Mouse (Mus musculus): ENCODE measurements around the gene Cenpp. TPM values are rescaled to one million over a fixed set of nuclear protein-coding genes. Genes with fewer than 3 reads are reported as not detected.
A peak's percentile ranks its signal among the peaks of the same experiment; 100 is the strongest.

The Cenpp gene
- polyA plus RNA-seq, 1 experiment from 2014 or later, result 26.1 TPM

DNA sequence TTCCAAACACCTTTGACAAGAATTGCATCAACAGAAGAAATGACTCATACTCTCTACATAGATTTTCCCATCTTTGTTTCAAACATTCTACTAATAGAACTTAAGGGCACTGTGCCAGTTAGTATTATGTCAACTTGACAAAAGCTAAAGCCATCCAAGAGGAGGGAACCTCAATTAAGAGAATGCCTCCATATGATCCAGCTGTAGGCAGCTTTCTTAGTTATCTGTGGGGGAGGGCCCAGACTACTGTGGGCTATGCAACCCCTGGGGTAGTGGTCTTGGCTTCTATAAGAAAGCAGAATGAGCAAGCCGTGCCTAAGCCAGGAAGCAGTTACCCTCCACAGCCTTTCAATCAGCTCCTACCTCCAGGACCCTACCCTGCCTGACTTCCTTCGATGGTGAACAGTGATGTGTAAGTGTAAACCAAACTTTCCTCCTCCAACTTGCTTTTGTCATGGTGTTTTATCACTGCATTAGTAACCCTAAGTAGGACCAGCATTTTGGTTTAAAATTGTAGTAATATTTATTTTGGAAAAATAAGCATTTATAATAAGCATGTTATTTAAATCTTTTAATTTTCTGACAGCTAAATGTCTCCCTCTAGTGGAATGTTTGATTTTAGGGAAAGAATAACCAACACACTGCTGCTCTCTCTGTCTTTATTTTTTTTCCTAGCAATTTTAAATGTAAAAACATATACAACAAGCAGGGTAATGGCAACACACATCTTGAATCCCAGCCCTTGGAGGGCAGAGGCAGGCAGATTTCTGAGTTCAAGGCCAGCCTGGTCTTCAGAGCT is 7.7 kb downstream of the Cenpp start:
- 0 out of 2 replicates have a peak, but pooled peaks have one; percentile 22 for ATAC-seq (replicated peaks; ENCODE audit: insufficient number of reproducible peaks, insufficient read depth, low FRiP score, low read depth)
- peak overlapping the region; percentile 57; the same call in 1 of the 2 replicates for H3K27ac ChIP-seq
- no peak overlapping the region for H3K4me3 ChIP-seq

DNA sequence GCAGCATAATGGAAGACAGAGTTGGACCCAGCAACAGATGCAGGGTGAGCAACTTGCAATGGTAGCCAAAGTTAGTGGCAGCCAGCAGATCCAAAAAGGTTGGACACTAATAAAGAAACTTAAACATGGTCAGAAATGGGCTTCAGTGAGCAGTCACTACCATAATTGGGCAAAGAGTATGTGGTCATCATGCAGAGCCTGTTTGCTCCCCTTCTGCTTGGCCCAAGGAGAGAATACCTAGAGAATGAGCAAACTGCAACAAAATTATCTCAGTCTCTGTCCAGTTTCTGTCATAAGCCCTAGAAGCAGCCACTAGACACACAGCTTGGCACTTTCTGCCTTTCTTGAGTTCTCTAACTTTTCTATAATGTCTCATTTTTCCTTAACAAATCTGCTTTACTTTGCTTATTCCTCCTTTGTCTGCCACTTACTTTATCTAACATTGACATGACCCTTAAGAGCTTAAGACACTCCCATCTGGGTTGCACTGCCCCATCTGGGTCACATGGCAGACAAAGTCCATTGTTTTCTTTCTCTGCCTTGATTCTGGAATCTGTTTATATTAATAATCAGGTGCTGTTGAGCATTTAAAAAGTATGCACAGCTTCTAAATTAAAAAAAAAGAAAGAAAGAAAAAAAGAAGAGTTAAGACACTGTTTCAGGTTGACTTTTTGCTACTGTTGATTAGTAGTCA is 8.8 kb downstream of the Cenpp start:
- 0 out of 2 replicates have a peak overlapping the region, but pooled peaks have one; percentile 15 for H3K27ac ChIP-seq

More for the DNA sequence above, 7.7 kb downstream of the Cenpp start:
- Histone ChIP-seq H3K4me1 (replicated peaks) (peaks cover 2% of the 10 kb centered on the region; the same call in 1 of the 2 replicates), H3K9ac (no peak overlapping the region), H3K4me2 (no peak overlapping the region), H3K9me3 (replicated peaks) (no peaks in the 10 kb centered on the region), H3K36me3 (no peaks in the 10 kb centered on the region), H3K27me3 (no peaks in the 10 kb centered on the region)
- WGBS, result 68% methylated on average over 2 of the region's 2 CpGs

DNA sequence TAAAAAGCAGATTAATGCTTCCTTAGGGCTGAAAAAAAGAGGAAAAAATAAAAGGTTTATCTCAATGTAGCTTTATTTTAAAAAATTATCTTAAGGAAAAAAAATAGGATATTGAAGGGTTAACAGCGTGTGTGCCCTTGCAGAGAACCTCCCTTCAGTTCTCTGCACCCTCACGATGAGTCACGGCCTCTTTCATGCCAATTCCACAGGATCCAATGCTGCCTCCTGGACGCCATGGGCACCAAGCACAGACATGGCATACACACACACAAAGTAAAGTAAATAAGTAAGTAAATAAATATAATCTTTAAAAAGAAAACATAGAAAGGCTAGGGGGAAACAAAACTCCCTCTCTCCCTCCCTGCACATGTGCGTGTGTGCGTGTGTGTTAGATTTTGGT is 9.9 kb downstream of the Cenpp start:
- no peaks in the 10 kb centered on the region for H3K9me3 ChIP-seq (replicated peaks)
- WGBS, result 72% methylated on average over 6 of the region's 6 CpGs

More for the DNA sequence above, 8.8 kb downstream of the Cenpp start:
- no peaks in the 10 kb centered on the region for H3K36me3 ChIP-seq
- no peaks in the 10 kb centered on the region for H3K9me3 ChIP-seq (replicated peaks)
- H3K4me2 ChIP-seq, result no peak overlapping the region
- no peak overlapping the region for H3K4me3 ChIP-seq
- H3K27me3 ChIP-seq, result no peaks in the 10 kb centered on the region
- ATAC-seq (replicated peaks; ENCODE audit: insufficient number of reproducible peaks, insufficient read depth, low FRiP score, low read depth), result no peak
- peaks cover 2% of the 10 kb centered on the region; the same call in 1 of the 2 replicates for H3K4me1 ChIP-seq (replicated peaks)
- no peak overlapping the region for H3K9ac ChIP-seq

DNA sequence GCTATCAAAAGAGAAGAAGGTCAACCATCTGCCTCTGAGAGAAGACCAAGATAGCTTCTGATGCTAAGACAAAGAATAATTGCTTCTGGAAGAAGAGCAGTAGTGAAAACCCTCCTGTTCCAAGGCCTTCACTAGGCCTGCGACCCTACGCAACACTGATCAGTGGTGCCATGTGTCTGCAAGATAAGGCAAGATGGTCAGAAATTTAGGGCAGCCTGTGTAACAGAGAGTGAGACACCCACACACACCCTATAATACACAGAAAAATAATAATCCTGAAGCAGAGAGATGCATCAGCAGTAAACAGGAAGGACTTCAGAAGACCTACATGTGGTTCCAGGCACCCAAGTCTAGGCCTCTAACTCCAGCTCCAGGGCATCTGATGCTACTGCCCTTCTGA is 12.6 kb downstream of the Cenpp start:
- no peak overlapping the region for H3K4me2 ChIP-seq
- no peak for ATAC-seq (replicated peaks; ENCODE audit: insufficient number of reproducible peaks, insufficient read depth, low FRiP score, low read depth)

More for the DNA sequence above, 9.9 kb downstream of the Cenpp start:
- Histone ChIP-seq H3K4me1 (replicated peaks) (peaks cover 2% of the 10 kb centered on the region; the same call in 1 of the 2 replicates), H3K4me2 (no peak overlapping the region), H3K27me3 (no peaks in the 10 kb centered on the region), H3K4me3 (no peak overlapping the region), H3K36me3 (no peaks in the 10 kb centered on the region), H3K9ac (no peak overlapping the region), H3K27ac (no peak overlapping the region)
- no peak for ATAC-seq (replicated peaks; ENCODE audit: insufficient number of reproducible peaks, insufficient read depth, low FRiP score, low read depth)

DNA sequence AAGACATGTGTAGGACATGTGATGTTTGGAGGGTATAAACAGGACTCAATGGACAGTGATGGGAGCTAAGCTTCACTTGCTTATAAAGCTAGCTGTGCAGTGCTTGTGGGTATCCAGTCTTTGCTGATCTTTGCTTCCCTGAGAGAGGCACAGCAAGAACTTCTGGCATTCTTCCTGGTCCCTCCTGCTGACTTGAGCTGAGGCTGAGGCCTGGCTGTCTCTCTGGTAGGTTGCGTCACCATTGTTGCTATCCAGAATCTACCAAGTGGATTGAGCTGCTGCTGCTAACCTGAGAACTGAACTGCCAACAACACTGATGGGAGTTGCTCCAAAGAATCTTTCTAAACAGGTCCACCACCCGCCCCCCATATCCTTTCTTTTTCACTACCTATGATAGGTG is 23.5 kb downstream of the Cenpp start:
- no peak overlapping the region for H3K9ac ChIP-seq
- H3K9me3 ChIP-seq (replicated peaks), result no peaks in the 10 kb centered on the region
- no peaks in the 10 kb centered on the region for H3K36me3 ChIP-seq
- no peak overlapping the region for H3K4me3 ChIP-seq
- H3K4me1 ChIP-seq (replicated peaks), result no peaks in the 10 kb centered on the region
- no peak overlapping the region for H3K4me2 ChIP-seq
- WGBS, result 86% methylated on average over 2 of the region's 2 CpGs
- no peaks in the 10 kb centered on the region for H3K27me3 ChIP-seq
- no peak for ATAC-seq (replicated peaks; ENCODE audit: insufficient number of reproducible peaks, insufficient read depth, low FRiP score, low read depth)
- H3K27ac ChIP-seq, result no peak overlapping the region

More for the DNA sequence above, 12.6 kb downstream of the Cenpp start:
- WGBS, result 89% methylated on average over 2 of the region's 2 CpGs
- Histone ChIP-seq H3K27ac (no peak overlapping the region), H3K9me3 (replicated peaks) (no peaks in the 10 kb centered on the region), H3K4me1 (replicated peaks) (peaks cover 2% of the 10 kb centered on the region; the same call in 1 of the 2 replicates), H3K36me3 (peaks cover 3% of the 10 kb centered on the region; the same call in 1 of the 2 replicates), H3K27me3 (no peaks in the 10 kb centered on the region), H3K4me3 (no peak overlapping the region), H3K9ac (no peak overlapping the region)

DNA sequence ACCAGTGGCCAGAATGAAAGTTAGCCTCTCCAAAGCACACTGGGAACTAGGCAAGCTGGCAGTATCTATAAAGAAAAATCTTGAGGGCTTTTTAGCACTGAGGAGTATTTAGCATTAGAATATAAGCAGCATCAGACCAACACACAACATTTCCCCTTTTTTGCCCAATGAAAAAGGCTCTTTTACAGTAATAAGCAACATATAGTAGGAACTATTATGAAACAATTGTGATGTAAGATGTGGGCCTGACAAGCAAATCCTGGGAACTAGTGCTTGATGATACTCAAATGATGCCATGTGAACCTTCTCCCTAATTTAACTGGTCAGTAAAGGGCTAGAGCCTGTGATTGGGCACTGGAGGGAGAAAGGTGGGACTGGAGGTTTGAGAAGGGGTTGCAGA is 24.4 kb downstream of the Cenpp start:
- Histone ChIP-seq H3K9ac (no peak overlapping the region), H3K4me2 (no peak overlapping the region), H3K27me3 (no peaks in the 10 kb centered on the region), H3K4me1 (replicated peaks) (no peaks in the 10 kb centered on the region), H3K9me3 (replicated peaks) (no peaks in the 10 kb centered on the region), H3K27ac (no peak overlapping the region), H3K36me3 (no peaks in the 10 kb centered on the region), H3K4me3 (no peak overlapping the region)
- no peak for ATAC-seq (replicated peaks; ENCODE audit: insufficient number of reproducible peaks, insufficient read depth, low FRiP score, low read depth)

DNA sequence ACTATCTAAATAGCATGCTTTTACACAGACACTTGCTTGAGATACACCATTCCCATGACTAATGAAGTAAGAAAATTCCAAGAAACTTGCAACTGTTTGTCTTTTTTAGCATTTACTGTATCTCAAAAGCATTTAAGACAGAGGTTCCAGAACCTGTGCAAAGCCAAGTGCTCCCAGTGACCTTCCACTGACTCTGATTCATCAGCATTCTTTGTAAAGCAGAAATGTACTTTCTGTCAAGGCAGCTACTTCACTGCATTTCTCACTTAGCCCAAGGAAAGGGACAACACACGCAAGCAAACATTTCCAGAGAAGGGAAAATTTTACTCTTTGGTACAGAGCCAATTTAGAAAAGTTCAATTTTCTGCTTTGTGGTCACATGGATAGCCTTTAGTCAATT is 29.4 kb downstream of the Cenpp start:
- no peak overlapping the region for H3K27ac ChIP-seq
- H3K27me3 ChIP-seq, result no peaks in the 10 kb centered on the region
- no peaks in the 10 kb centered on the region for H3K36me3 ChIP-seq
- no peak for ATAC-seq (replicated peaks; ENCODE audit: insufficient number of reproducible peaks, insufficient read depth, low FRiP score, low read depth)
- no peak overlapping the region for H3K4me3 ChIP-seq
- no peak overlapping the region for H3K4me2 ChIP-seq
- H3K9me3 ChIP-seq (replicated peaks), result no peaks in the 10 kb centered on the region
- no peak overlapping the region for H3K9ac ChIP-seq
- no peaks in the 10 kb centered on the region for H3K4me1 ChIP-seq (replicated peaks)
- 66% methylated on average over 1 of the region's 1 CpGs for WGBS

DNA sequence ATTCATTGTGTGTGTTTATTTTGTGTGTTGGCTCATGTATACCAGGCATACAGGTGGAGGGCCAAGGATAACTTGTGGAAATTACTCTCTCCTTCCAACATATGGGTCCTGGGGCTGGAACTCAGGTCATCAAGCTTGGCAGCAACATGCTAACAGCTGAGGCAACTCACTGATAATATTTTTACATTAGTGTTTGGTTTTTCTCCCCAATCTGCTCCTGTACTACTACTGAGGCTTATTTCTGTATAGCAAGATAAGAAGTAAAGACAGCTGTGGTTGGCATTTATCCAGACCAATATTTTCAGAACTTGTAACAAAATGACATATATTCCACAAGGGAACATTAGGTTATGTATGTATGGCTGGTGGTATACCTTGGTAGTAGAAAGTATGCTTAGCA is 34.2 kb downstream of the Cenpp start:
- no peaks in the 10 kb centered on the region for H3K4me1 ChIP-seq (replicated peaks)
- H3K27ac ChIP-seq, result no peak overlapping the region
- H3K4me3 ChIP-seq, result no peak overlapping the region
- H3K36me3 ChIP-seq, result peaks cover 4% of the 10 kb centered on the region
- H3K9me3 ChIP-seq (replicated peaks), result no peaks in the 10 kb centered on the region
- no peak for ATAC-seq (replicated peaks; ENCODE audit: insufficient number of reproducible peaks, insufficient read depth, low FRiP score, low read depth)
- no peak overlapping the region for H3K9ac ChIP-seq
- H3K4me2 ChIP-seq, result no peak overlapping the region
- no peaks in the 10 kb centered on the region for H3K27me3 ChIP-seq

DNA sequence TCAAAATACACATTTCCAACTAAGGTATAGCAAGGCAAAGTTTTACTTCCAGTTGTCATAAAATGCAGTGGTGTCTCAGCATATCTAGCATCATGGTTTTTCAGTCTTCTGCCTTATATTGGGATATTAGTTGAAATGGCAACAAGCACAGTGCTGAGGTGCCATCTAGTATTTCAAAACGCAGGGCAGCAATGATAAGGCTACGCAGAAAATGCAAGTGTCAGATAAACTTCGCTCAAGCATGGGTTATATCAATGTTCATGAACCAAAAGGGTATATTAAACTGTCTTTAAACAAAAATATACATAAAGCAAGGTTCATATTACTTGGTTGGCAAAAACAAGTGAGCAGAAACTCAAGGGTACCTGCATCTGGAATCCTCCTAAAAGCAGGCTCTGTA is 35.6 kb downstream of the Cenpp start:
- no peak overlapping the region for H3K27ac ChIP-seq
- WGBS, result 76% methylated on average over 3 of the region's 3 CpGs
- no peak for ATAC-seq (replicated peaks; ENCODE audit: insufficient number of reproducible peaks, insufficient read depth, low FRiP score, low read depth)
- H3K4me3 ChIP-seq, result no peak overlapping the region
- no peaks in the 10 kb centered on the region for H3K27me3 ChIP-seq
- peaks cover 4% of the 10 kb centered on the region for H3K36me3 ChIP-seq
- H3K9ac ChIP-seq, result no peak overlapping the region
- no peak overlapping the region for H3K4me2 ChIP-seq
- no peaks in the 10 kb centered on the region for H3K9me3 ChIP-seq (replicated peaks)
- H3K4me1 ChIP-seq (replicated peaks), result no peaks in the 10 kb centered on the region

DNA sequence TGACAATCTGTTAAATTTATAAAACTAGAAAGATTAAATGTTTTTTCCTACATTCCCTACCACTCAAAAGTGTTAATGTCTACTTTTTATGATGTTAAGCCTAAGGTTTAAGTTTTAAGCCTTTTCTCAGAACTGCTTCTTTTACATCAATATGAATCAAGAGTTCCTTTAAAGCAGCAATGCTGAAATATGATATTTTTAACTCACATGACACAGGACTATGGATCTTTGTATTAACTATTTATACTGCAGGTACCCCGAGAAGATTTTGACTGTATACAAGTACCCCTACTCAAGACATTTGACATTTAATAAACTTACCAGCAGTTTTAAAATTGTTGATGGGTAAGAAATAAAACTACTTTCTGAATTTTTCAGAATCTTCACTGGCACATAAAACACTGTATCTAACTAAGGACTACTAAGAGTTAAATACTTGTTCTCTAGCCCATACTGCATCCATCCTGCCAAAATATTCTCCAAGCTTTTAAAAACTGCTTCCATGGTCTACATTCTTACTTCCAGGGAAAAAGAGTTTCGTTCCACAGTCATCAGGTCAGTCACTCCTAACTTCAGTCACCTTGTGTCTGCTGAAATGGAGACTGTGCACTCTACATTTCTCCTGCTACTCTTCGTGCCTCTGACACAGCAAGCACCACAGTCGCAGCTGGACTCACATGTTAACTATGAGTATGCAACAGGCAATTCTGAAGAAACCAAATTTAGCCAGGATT is 43.8 kb downstream of the Cenpp start:
- Histone ChIP-seq H3K9ac (no peak overlapping the region), H3K27me3 (no peaks in the 10 kb centered on the region), H3K36me3 (no peaks in the 10 kb centered on the region), H3K9me3 (replicated peaks) (no peaks in the 10 kb centered on the region), H3K4me2 (peak overlapping the region; percentile 46), H3K4me1 (replicated peaks) (no peaks in the 10 kb centered on the region), H3K4me3 (peak overlapping the region; percentile 37), H3K27ac (peak overlapping the region; percentile 73)
- 33% methylated on average over 4 of the region's 4 CpGs for WGBS
- no peak for ATAC-seq (replicated peaks; ENCODE audit: insufficient number of reproducible peaks, insufficient read depth, low FRiP score, low read depth)

DNA sequence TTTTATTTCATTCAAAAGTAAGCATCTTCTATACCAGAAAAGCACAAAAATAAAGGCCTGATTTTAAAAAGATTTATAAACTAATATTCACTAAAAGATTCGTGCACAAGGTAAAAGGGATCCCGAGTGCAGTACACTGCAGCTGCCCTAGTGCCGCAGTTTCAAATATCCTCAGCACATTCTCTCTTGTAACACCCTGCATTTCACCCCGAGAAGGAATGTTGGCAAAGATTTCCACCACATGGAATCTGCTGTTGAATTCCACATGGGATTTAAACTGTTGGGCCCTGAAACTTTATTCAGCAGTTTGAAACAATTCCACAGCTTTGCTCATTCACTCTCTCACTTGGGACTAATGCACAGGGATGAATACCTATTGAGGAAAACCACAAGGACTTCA is 44.9 kb downstream of the Cenpp start, which contains the start of gene Ogn:
Gene Ogn, plus strand, starts transcription at position 333 of the 400 bp plus-strand sequence.
- Histone ChIP-seq H3K4me3 (peak within 1 kb of the TSS; percentile 37), H3K4me1 (replicated peaks) (no peaks in the 10 kb centered on the region), H3K36me3 (no peaks in the 10 kb centered on the region), H3K4me2 (peak within 1 kb of the TSS; percentile 46), H3K27me3 (no peaks in the 10 kb centered on the region), H3K9ac (no peak within 1 kb of the TSS), H3K9me3 (replicated peaks) (no peaks in the 10 kb centered on the region), H3K27ac (peak within 1 kb of the TSS; percentile 73)
- WGBS, result 24% methylated on average over 4 of the region's 4 CpGs
- peak; percentile 76; the same call in 1 of the 2 replicates for ATAC-seq (replicated peaks; ENCODE audit: insufficient number of reproducible peaks, insufficient read depth, low FRiP score, low read depth)

All from heart, embryonic 15.5 days (tissue).